Mouse (Mus musculus): ENCODE measurements around the gene Suco.
A peak's percentile ranks its signal among the peaks of the same experiment; 100 is the strongest.

The Suco gene

DNA sequence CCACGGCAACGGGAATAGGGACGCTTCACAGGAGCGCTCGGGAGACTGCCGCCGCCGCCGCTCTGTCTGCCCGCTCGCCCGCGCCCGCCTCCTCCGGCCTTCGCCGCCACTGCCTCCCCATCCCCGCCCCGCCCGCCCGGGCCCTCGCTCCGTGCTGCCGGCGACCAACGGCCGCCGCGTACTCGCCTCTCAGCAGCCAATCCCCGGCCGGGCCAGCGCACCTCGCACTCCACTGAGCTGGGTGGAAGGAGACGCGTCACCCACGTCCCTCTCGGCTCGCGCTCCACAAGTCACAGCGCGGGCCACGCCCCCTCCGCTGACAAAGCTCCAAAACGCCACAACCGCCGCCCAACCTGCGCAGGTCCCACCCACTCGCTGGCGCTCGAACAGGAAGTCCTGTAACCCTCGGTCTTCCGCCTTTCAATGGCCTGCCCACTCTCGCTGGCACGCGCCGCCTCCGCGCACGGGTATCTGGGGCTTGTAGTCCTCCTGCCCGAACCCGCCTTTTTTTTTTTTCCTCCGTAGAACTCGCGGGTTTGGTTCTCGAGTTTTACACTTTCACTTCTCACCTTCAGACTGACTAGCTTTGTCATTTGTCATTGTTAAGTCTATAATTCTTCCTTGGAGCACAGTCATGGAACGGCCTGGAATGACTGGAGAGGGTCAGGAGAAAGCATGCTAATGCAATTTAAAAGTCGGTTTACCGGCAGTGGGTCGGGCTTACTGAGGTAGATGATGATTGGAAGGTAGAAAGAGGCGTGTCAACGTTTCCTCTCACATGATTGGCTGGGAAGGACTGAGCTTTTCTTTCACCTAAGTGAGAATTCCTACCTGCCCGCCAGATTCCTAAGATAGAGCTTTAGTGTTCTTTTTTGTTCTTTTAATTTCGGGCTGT lies at the start of gene Suco:
Gene Suco, minus strand, starts transcription at position 130 of the 895 bp plus-strand sequence.
- peak; percentile 100 for DNase-seq

DNA sequence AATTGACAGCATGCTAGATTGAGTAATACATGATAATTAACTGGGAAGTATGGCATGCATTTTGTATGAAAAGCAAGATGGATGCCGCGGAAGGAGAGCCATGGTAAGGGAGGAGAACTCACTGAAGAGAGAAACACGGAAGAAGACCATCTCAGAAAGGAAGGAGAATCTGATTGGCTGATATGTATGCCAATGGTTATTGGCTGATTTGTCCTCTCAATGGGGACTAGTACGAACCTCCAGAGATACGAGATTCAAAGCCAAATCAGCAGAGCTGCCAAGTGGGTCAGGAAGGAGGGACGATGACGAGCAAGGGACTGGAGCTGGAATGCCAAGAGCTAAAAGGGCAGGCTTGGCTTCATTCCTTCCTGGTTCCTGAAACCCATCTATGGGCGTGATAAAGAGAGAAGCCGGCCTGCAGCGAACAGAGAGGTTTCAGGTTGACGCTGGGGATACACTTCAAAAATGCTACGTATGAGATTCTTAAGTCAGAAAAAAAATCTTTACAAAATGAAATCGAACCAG lies 48.9 kb upstream of the Suco start:
- DNase-seq, result peak in 1 of 2 experiments; percentile 38

GRCm38 (mm10) chr1:161924321-161924720 lies 47.8 kb upstream of the Suco start:
- DNase-seq, result no peak

DNA sequence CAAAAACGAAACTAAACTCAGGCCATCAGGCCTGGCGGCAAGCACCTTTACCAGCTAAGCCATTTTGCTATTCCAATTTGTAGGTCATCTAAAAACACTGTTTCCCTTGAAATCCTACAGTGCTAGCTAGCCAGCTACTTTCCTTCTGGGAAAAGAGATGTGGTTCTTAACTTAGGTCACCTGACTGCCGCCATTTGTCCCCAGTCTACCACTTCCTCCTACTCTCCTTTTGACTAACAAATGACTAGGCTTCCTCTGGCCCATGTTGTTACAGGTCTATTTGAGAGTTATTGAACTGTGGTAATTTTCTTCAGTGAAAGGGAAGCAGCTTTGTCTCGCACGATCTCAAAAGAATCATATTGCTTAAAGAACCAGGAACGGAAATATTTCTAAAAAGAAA lies 45.4 kb upstream of the Suco start:
- no peak for DNase-seq

DNA sequence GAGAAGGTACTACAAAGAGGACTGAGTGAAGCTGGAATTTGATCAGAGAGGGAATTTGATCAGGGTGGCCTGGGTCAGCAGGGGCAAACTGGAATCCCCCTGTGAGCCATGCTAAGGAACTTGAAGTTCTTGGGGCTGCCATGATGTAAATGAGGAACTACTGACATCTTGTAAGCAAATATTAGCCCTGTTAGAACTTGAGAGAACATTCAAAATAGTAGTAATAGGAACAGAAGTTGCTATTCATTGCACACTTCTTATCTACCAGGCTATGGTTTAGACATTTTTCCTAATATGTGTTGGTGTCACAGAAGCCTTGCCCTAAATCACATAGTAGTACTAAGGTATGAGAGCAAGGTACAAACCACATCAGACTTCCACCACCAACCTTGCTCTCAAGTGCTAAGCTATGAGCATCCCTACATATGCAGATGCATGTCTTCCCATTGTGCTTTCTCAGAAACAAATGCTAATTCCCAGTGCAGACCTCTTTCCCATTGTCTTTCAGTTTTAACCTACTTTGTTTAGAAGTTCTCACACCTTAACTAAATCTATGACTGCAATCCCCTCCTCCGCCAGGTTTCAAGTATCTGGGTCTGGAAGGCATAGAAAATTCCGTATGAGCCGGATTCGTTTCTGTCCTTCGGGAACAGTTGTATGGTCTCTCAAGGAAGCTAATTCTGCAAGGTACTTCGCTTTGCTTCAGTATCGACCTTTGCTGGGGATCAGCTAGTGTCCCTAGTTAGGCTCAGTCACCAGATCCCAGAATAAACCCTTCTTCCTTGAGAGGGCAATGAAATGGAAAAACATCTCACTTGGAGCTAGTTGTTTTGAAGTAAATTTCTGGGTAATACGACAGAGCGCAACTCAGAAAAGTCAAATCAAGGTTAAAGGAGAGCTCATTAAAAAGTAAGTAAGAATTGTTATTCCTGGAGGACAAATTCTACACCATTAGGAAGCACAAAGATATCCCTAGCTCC lies 44.3 kb upstream of the Suco start:
- DNase-seq, result no peak

GRCm38 (mm10) chr1:161919594-161919993 lies 43.1 kb upstream of the Suco start:
- DNase-seq, result no peak

- no peak for DNase-seq
Observed at GRCm38 (mm10) chr1:161918682-161919372, 42.3 kb upstream of the Suco start.

GRCm38 (mm10) chr1:161917940-161918484 lies 41.5 kb upstream of the Suco start:
- DNase-seq, result no peak

DNA sequence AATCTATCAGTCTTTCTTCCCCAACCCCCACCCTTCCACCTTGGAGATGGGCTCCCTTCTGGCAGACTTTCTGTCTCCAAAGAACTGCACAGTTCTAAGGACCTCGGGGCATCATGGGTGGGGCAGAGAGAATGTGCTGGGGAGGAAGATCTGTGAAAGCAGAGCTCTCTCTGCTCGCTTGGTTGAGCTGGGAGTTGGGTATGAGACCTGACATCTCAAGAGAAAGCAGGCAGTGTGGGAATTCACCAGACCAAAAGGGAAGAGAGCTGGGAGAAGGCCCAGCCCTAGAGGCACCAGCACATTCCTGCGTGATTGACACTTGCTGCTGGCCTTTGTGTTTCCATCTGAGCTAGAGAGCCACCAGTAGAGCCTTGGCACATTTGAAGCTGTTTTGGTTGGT lies 39.6 kb upstream of the Suco start:
- no peak for DNase-seq

DNA sequence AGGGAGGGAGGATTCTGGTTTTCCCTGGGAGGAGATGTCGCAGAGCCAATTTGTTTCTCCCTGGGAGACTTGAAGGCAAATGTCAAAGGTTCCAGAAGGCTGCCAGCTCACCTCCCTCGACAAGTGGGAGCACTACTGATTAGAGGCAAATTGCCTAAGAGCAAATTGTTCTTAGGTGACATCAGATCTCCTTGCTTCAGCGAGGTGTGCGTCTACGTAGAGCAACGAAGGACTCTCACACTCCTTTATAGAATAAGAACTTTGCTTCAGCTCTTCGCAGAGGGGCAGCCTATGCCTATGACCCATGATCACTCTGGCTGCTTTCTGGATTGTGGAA lies 37.1 kb upstream of the Suco start:
- DNase-seq, result peak; percentile 28 to 37

GRCm38 (mm10) chr1:161912940-161913647 lies 36.6 kb upstream of the Suco start:
- DNase-seq, result no peak

DNA sequence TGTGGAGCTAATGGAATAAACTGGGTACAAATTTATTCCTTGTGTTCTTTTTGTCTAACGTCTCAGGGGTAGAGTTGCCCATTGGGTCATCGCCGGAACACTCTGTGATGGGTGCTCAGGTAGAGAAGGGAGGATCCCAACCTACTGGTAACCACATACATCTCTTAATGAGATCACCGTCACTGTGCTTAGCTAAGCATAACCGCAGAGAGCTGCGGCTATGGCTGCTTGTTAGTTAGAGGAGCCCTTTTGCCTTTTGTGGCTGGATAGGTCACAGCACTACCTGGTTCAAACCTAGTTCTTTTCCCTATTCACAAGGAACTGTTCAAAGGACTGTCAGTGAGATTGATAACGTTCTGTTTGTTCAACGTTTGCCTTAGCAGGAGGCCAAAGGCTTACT lies 32.6 kb upstream of the Suco start:
- no peak for DNase-seq

DNA sequence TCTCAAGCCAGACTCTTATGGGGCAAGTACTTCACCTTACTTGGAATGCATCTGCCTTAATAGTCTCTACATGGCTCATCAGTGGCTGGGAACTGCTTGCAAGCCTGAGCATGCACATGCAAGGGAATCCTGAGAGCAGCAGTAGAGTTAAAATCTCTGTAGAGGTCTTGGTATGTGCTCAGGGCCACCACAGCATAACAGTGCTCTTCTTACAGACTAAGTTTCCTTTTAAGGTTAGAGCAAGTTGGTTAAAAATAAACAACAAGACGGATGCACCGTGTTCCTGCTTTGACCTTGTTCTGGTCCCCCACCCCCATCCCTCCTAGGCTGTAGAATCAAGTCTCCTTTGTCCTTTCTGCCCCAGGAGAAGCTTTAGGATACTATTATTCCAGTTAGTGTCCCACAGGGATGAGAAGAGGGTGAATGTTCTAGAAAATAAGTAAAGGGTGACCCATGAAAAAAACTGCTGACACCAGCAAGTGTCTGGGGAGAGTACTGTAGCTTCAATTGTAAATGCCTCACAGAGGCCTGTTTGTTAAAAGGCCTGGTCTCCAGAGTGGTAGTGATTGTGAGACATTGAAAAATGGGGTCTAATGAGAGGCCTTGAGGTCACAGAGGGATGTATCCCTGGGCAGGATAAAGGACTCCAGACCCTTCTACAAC lies 31.4 kb upstream of the Suco start:
- DNase-seq, result no peak

GRCm38 (mm10) chr1:161907111-161907510 lies 30.6 kb upstream of the Suco start:
- no peak for DNase-seq

DNA sequence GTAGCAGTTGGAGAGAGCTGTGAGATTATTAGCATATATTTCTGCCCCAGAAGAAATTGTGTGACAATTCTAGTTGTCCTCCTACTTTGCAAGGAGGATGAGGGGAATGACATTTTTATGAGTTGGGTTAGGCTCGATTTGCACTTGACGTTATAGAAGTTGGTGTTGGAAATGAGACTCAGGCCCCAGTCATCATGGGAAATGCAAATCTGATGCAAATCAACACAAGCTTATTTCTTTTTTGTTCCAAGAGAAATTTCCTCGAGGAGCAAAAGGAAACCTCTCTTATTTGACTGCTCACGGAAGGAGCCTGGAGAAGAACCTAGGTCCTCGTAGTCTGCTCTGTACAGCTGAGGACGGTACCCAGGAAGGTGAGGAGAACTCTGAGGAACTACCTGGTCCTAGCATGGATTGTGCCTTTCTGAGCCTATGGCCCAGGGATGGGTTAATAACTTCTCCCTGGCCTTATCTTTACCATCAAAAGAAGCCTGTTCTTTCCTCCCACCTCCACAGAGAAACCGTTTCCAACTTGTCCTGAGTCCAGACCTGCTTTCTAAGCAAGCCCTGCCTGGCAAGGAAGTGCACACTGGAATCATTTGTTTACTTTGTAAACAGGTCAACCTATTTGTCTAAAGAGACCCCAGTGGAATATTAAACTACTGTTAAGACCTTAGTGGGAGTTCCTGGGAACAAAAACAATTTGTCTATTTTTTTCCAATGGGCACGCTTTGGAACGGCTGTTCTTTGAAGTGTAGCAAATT lies 26.4 kb upstream of the Suco start:
- no peak for DNase-seq

DNA sequence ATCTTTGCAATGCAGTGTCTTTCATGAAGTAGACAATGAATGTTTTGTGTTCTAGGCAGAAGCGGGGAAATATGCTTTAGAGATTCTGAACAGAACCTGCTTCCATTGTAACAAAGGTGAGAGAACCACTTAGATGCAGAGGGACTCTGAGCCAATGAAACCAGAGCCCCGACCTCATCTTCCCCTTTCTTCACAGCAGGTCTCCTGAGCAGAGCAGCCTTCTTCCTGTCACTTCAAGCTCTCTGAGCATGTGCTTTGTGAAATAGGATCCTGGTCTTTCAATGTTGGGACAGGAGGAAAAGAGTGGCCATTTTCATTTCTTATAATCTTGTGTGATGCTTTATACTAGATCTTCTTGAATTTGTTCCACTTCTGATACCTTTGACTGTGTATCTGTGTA lies 23.6 kb upstream of the Suco start:
- DNase-seq, result no peak

- no peak for DNase-seq
Observed at GRCm38 (mm10) chr1:161897235-161897634, 20.8 kb upstream of the Suco start.

GRCm38 (mm10) chr1:161896130-161896529 lies 19.6 kb upstream of the Suco start:
- DNase-seq, result peak in 1 of 2 experiments; percentile 14

DNA sequence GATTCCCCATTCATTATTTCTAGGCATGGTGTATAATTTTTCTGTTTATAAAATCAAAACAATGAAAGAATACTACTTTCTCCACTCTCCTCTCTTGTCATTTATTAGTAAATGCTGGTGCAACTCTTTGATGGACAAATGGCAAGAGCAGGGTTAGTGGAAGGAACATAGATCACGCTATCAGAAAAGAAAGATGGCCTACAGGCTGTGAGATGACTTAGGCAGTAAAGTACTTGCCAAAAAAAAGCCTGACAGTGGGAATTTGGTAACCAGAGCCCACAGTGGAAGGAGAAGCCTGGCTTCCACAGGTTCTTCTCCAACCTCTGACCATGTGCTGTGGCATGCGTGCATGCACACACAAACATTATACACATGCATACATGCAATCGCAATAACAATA lies 18.5 kb upstream of the Suco start:
- DNase-seq, result no peak

- DNase-seq, result no peak
Observed at GRCm38 (mm10) chr1:161894553-161894952, 18.1 kb upstream of the Suco start.

- DNase-seq, result no peak
Observed at GRCm38 (mm10) chr1:161894126-161894525, 17.6 kb upstream of the Suco start.
